In the genomic region with DNA sequence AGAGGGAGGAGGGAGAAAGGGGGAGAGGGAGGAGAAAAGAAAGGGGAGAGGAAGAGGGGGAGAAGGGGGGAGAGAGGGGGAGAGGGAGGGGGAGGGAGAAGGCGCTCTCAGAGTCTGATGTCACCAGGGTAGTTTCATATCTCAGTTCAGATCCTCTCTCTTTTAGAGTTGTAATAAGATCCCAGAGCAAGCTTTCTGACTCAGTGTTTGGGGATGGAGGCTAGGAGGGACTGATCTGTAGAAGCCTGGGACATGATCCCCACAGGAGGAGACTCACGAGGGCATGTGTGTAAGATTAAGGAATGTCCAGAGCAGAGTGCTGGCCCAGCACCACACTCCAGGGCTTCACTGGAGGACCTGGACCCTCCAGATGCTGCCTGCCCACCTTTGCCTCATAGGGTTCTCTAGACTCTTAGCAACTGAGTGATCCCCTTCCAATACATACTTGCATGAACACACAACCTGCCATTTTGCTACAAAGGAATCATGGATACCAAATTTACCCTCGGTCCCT, we compare ENCODE assay signal across 9 mouse cellular contexts. TPM values are rescaled to one million over a fixed set of nuclear protein-coding genes. Genes with fewer than 3 reads are reported as not detected.
A peak's percentile ranks its signal among the peaks of the same experiment; 100 is the strongest.
DNase-seq lines count a peak whose midpoint lies in the region; ATAC-seq and TF ChIP-seq lines count a peak whose summit lies in the region.
"Had no signal": no experiment of that assay in that cellular context is flagged by ENCODE, and none has a peak within 500 bp of the region (broad histone marks: within the 10 kb centered on the region; RNA-seq: fewer than 3 reads in every experiment).

No protein-coding gene starts in this region.

- H3K4me3 ChIP-seq in forebrain, embryonic 10.5 days = no peak overlapping the region
- H3K4me3 ChIP-seq in forebrain, embryonic 13.5 days = no peak overlapping the region
- H3K4me3 ChIP-seq in liver, adult 2 months (ENCODE audit: insufficient read depth, low read depth, low read length) = no peak overlapping the region; the same call in 1 of the 2 replicates
- no peak overlapping the region for H3K4me3 ChIP-seq in hindbrain, embryonic 13.5 days
- no peak overlapping the region for H3K4me3 ChIP-seq in neural tube, embryonic 13.5 days

- 49% methylated on average over 3 of the region's 3 CpGs for WGBS in forebrain, embryonic 10.5 days
- WGBS in forebrain, embryonic 13.5 days = 56% methylated on average over 3 of the region's 3 CpGs
- WGBS in liver, adult 2 months = 41% methylated on average over 3 of the region's 3 CpGs
- 54% methylated on average over 3 of the region's 3 CpGs for WGBS in hindbrain, embryonic 13.5 days
- 59% methylated on average over 3 of the region's 3 CpGs for WGBS in neural tube, embryonic 13.5 days

- no peak for TF ChIP-seq CTCF in liver, adult 2 months (IDR thresholded peaks at IDR 0.05; ENCODE audit: low read depth, low read length)

- no peak overlapping the region; the same call in 1 of the 2 replicates for H3K4me2 ChIP-seq in forebrain, embryonic 13.5 days
- peak overlapping the region; percentile 46 for H3K4me2 ChIP-seq in hindbrain, embryonic 13.5 days
- H3K4me2 ChIP-seq in neural tube, embryonic 13.5 days = peak overlapping the region; percentile 52

- TF ChIP-seq POLR2A in liver, adult 2 months (IDR thresholded peaks at IDR 0.05; ENCODE audit: extremely low read depth, insufficient read depth, low read length) = no peak

- H3K9me3 ChIP-seq in forebrain, embryonic 10.5 days = no peaks in the 10 kb centered on the region
- H3K9me3 ChIP-seq in forebrain, embryonic 13.5 days (replicated peaks) = no peaks in the 10 kb centered on the region
- H3K9me3 ChIP-seq in hindbrain, embryonic 13.5 days = no peaks in the 10 kb centered on the region
- H3K9me3 ChIP-seq in neural tube, embryonic 13.5 days = no peaks in the 10 kb centered on the region

- H3K27me3 ChIP-seq in forebrain, embryonic 10.5 days (ENCODE audit: poor library complexity, severe bottlenecking) = peaks cover 59% of the 10 kb centered on the region
- H3K27me3 ChIP-seq in forebrain, embryonic 13.5 days = peaks cover 21% of the 10 kb centered on the region
- no peaks in the 10 kb centered on the region for H3K27me3 ChIP-seq in liver, adult 2 months (ENCODE audit: control insufficient read depth, insufficient read depth, low read length)
- H3K27me3 ChIP-seq in hindbrain, embryonic 13.5 days = peaks cover 19% of the 10 kb centered on the region; the same call in 1 of the 2 replicates
- peaks cover 11% of the 10 kb centered on the region; the same call in 1 of the 2 replicates for H3K27me3 ChIP-seq in neural tube, embryonic 13.5 days

- peaks cover 64% of the 10 kb centered on the region for H3K4me1 ChIP-seq in forebrain, embryonic 10.5 days
- peaks cover 43% of the 10 kb centered on the region for H3K4me1 ChIP-seq in forebrain, embryonic 13.5 days
- peaks cover 17% of the 10 kb centered on the region; the same call in 1 of the 2 replicates for H3K4me1 ChIP-seq in liver, adult 2 months (ENCODE audit: control insufficient read depth, insufficient read depth, low read length)
- H3K4me1 ChIP-seq in hindbrain, embryonic 13.5 days (replicated peaks) = peaks cover 56% of the 10 kb centered on the region
- peaks cover 68% of the 10 kb centered on the region for H3K4me1 ChIP-seq in neural tube, embryonic 13.5 days (replicated peaks)

- ATAC-seq in forebrain, embryonic 13.5 days = no peak
- ATAC-seq in hindbrain, embryonic 13.5 days (ENCODE audit: low FRiP score) = no peak
- no peak for ATAC-seq in neural tube, embryonic 13.5 days (ENCODE audit: low read depth)

- H3K9ac ChIP-seq in forebrain, embryonic 13.5 days = no peak overlapping the region
- H3K9ac ChIP-seq in liver, adult 2 months (ENCODE audit: low read depth, low read length) = peak overlapping the region; percentile 39; the same call in 1 of the 2 replicates
- H3K9ac ChIP-seq in hindbrain, embryonic 13.5 days = peak overlapping the region; percentile 53; the same call in 1 of the 2 replicates
- H3K9ac ChIP-seq in neural tube, embryonic 13.5 days = no peak overlapping the region

- no peaks in the 10 kb centered on the region for H3K79me2 ChIP-seq in liver, adult 2 months (ENCODE audit: control insufficient read depth, insufficient read depth, low read length)

- DNase-seq in forebrain, embryonic 10.5 days (ENCODE audit: extremely low spot score, low spot score) = no peak
- no peak for DNase-seq in liver, adult 2 months (ENCODE audit: extremely low read depth, low read depth, low spot score)
- DNase-seq in liver = no peak
- no peak for DNase-seq in spleen, adult 12 weeks (ENCODE audit: low spot score)
- DNase-seq in left cerebral cortex, adult 11 months (ENCODE audit: low spot score) = no peak
- DNase-seq: kidney, postnatal 14 days had no signal

- 0 out of 2 replicates have a peak overlapping the region, but pooled peaks have one; percentile 69 for H3K27ac ChIP-seq in forebrain, embryonic 10.5 days
- no peak overlapping the region for H3K27ac ChIP-seq in forebrain, embryonic 13.5 days
- peak overlapping the region; percentile 82; the same call in 1 of the 2 replicates for H3K27ac ChIP-seq in liver, adult 2 months (replicated peaks; ENCODE audit: insufficient read depth, low read depth, low read length)
- no peak overlapping the region for H3K27ac ChIP-seq in hindbrain, embryonic 13.5 days
- no peak overlapping the region for H3K27ac ChIP-seq in neural tube, embryonic 13.5 days (replicated peaks)

- H3K36me3 ChIP-seq in forebrain, embryonic 10.5 days (replicated peaks) = no peaks in the 10 kb centered on the region
- no peaks in the 10 kb centered on the region for H3K36me3 ChIP-seq in forebrain, embryonic 13.5 days (ENCODE audit: poor library complexity, severe bottlenecking)
- H3K36me3 ChIP-seq in liver, adult 2 months (ENCODE audit: control insufficient read depth, insufficient read depth, low read length) = no peaks in the 10 kb centered on the region
- H3K36me3 ChIP-seq in hindbrain, embryonic 13.5 days = no peaks in the 10 kb centered on the region
- no peaks in the 10 kb centered on the region for H3K36me3 ChIP-seq in neural tube, embryonic 13.5 days

RNA-seq across cellular contexts. Expression of a gene that starts 0.7 kb away (rescaled TPM):
- polyA plus RNA-seq in forebrain, embryonic 10.5 days (2016; fragmentation: Nextera tagmentation; extraction: Ambion mirVana) = 1.5 and 2.3 TPM in 2 replicates
- 1.6 and 2.0 TPM in 2 replicates for polyA plus RNA-seq in forebrain, embryonic 13.5 days (2015; fragmentation: Nextera tagmentation; extraction: Ambion mirVana)
- total RNA-seq in liver, adult 2 months (2014; rRNA removed) = 6.6 and 9.9 TPM in 2 replicates
- 8.1 and 9.2 TPM in 2 replicates for polyA plus RNA-seq in liver, adult 2 months (2012; rRNA removed)
- 2.8 and 3.4 TPM in 2 replicates for polyA plus RNA-seq in hindbrain, embryonic 13.5 days (2015; fragmentation: Nextera tagmentation; extraction: Ambion mirVana)
- polyA plus RNA-seq in neural tube, embryonic 13.5 days (2015; fragmentation: Nextera tagmentation; extraction: Ambion mirVana) = 4.4 and 4.8 TPM in 2 replicates

RNA-seq across cellular contexts. Expression of a gene that starts 8.4 kb away (rescaled TPM):
- polyA plus RNA-seq in forebrain, embryonic 10.5 days (2016; fragmentation: Nextera tagmentation; extraction: Ambion mirVana) = 19.0 and 19.2 TPM in 2 replicates
- 20.2 and 20.3 TPM in 2 replicates for polyA plus RNA-seq in forebrain, embryonic 13.5 days (2015; fragmentation: Nextera tagmentation; extraction: Ambion mirVana)
- total RNA-seq in liver, adult 2 months (2014; rRNA removed) = 11.4 and 16.4 TPM in 2 replicates
- polyA plus RNA-seq in liver, adult 2 months (2012; rRNA removed) = 23.0 and 25.7 TPM in 2 replicates
- polyA plus RNA-seq in hindbrain, embryonic 13.5 days (2015; fragmentation: Nextera tagmentation; extraction: Ambion mirVana) = 24.4 and 24.9 TPM in 2 replicates
- 25.7 and 28.2 TPM in 2 replicates for polyA plus RNA-seq in neural tube, embryonic 13.5 days (2015; fragmentation: Nextera tagmentation; extraction: Ambion mirVana)

RNA-seq across cellular contexts. Expression of a gene that starts 25.4 kb away (rescaled TPM):
- 0.47 and 1.0 TPM in 2 replicates for polyA plus RNA-seq in forebrain, embryonic 10.5 days (2016; fragmentation: Nextera tagmentation; extraction: Ambion mirVana)
- 1.1 and 1.3 TPM in 2 replicates for polyA plus RNA-seq in forebrain, embryonic 13.5 days (2015; fragmentation: Nextera tagmentation; extraction: Ambion mirVana)
- total RNA-seq in liver, adult 2 months (2014; rRNA removed) = 20.2 and 23.9 TPM in 2 replicates
- polyA plus RNA-seq in liver, adult 2 months (2012; rRNA removed) = 136 and 216 TPM in 2 replicates
- 2.9 and 4.8 TPM in 2 replicates for polyA plus RNA-seq in hindbrain, embryonic 13.5 days (2015; fragmentation: Nextera tagmentation; extraction: Ambion mirVana)
- 2.7 and 4.2 TPM in 2 replicates for polyA plus RNA-seq in neural tube, embryonic 13.5 days (2015; fragmentation: Nextera tagmentation; extraction: Ambion mirVana)

RNA-seq across cellular contexts. Expression of a gene that starts 49.3 kb away (rescaled TPM):
- polyA plus RNA-seq in forebrain, embryonic 10.5 days (2016; fragmentation: Nextera tagmentation; extraction: Ambion mirVana) = 7.1 and 7.9 TPM in 2 replicates
- 4.5 and 5.6 TPM in 2 replicates for polyA plus RNA-seq in forebrain, embryonic 13.5 days (2015; fragmentation: Nextera tagmentation; extraction: Ambion mirVana)
- 3.0 and 3.6 TPM in 2 replicates for total RNA-seq in liver, adult 2 months (2014; rRNA removed)
- polyA plus RNA-seq in liver, adult 2 months (2012; rRNA removed) = 8.1 and 8.3 TPM in 2 replicates
- polyA plus RNA-seq in hindbrain, embryonic 13.5 days (2015; fragmentation: Nextera tagmentation; extraction: Ambion mirVana) = 7.0 and 7.1 TPM in 2 replicates
- 8.1 and 10.0 TPM in 2 replicates for polyA plus RNA-seq in neural tube, embryonic 13.5 days (2015; fragmentation: Nextera tagmentation; extraction: Ambion mirVana)

Comparison
In these comparisons a context has a peak if more than half of its experiments do, and no peak if none do; other contexts are left out.
1. H3K27ac ChIP-seq: peak in forebrain, embryonic 10.5 days (single experiment) and liver, adult 2 months (single experiment); none in forebrain, embryonic 13.5 days (single experiment), hindbrain, embryonic 13.5 days (single experiment) and neural tube, embryonic 13.5 days (single experiment).
2. H3K9ac ChIP-seq: peak in liver, adult 2 months (single experiment) and hindbrain, embryonic 13.5 days (single experiment); none in forebrain, embryonic 13.5 days (single experiment) and neural tube, embryonic 13.5 days (single experiment).
3. RNA of a gene that starts 25.4 kb away (polyA plus RNA-seq): 136 to 216 TPM in liver, adult 2 months; 2.9 to 4.8 TPM in hindbrain, embryonic 13.5 days, 2.7 to 4.2 TPM in neural tube, embryonic 13.5 days, 1.1 to 1.3 TPM in forebrain, embryonic 13.5 days and 0.47 to 1.0 TPM in forebrain, embryonic 10.5 days; every median in the first group is over 10 times any median in the second.